Mouse (Mus musculus) testis, adult 2 months (tissue): ENCODE measurements at regions not wholly inside any gene's neighbourhood (a gene's known extent, or its start where the extent isn't known, plus 50 kb on each side); places are given as distances from the start of the nearest gene placed in this dataset.

ENCODE experiments used
- CTCF ChIP-seq: fragments of 200-500 bp; IDR thresholded peaks from 2 replicates; pipeline ENCODE4 v1.5.1; 2012; ENCODE audit warnings: low read depth, mild to moderate bottlenecking, inconsistent platforms, low read length, moderate library complexity; ENCODE audit not compliant: control insufficient read depth, insufficient read depth, insufficient replicate concordance
- POLR2A ChIP-seq: fragments of 200-500 bp; IDR thresholded peaks from 2 replicates; pipeline ENCODE4 v1.6.1; 2012; ENCODE audit warnings: low read depth, mild to moderate bottlenecking, inconsistent platforms, low read length, moderate library complexity; ENCODE audit not compliant: control insufficient read depth

- TF ChIP-seq CTCF: no peak
- no peak for TF ChIP-seq POLR2A
Measured at GRCm38 (mm10) chr14:76850641-76851040, 185.9 kb upstream of the Ccdc122 start.
